Mouse (Mus musculus) embryonic fibroblast, embryonic 13.5 days (primary cell): ENCODE data around the gene Idua. TPM values are rescaled to one million over a fixed set of nuclear protein-coding genes. Genes with fewer than 3 reads are reported as not detected.
A peak's percentile ranks its signal among the peaks of the same experiment; 100 is the strongest.

Experiments used
- H3K27ac ChIP-seq: 2 replicates; pipeline ENCODE4 v1.5.1; 2012; ENCODE audit warnings: low read length, control low read depth, inconsistent platforms; ENCODE audit not compliant: insufficient read depth
- H3K4me1 ChIP-seq: 2 replicates; pipeline ENCODE4 v1.6.1; 2011; ENCODE audit warnings: low read length; ENCODE audit not compliant: control insufficient read depth, insufficient read depth
- H3K4me3 ChIP-seq: 2 replicates; pipeline ENCODE4 v1.5.1; 2011; ENCODE audit warnings: mild to moderate bottlenecking, control low read depth, low read length; ENCODE audit not compliant: insufficient read depth
- CTCF ChIP-seq: IDR thresholded peaks from 2 replicates; pipeline ENCODE4 v1.5.1; 2011; ENCODE audit warnings: mild to moderate bottlenecking, control low read depth, low read length, moderate library complexity, borderline replicate concordance; ENCODE audit not compliant: insufficient read depth
- POLR2A ChIP-seq: IDR thresholded peaks from 2 replicates; pipeline ENCODE4 v1.6.1; 2011; ENCODE audit warnings: low read depth, mild to moderate bottlenecking, control low read depth, low read length, moderate library complexity
- polyA plus RNA-seq: library from polyadenylated mRNA; stranded (reverse); fragments of >200 nt; gene quantifications from 2 replicates; pipeline ENCODE4 v1.2.4, GENCODE M21; 2011; ENCODE audit warnings: low read depth; ENCODE audit not compliant: missing spikeins, insufficient read length

Idua gene
- polyA plus RNA-seq, 1 experiment, result 17.9 TPM

- TF ChIP-seq POLR2A (no peak), CTCF (no peak)
- Histone ChIP-seq H3K4me1 (no peaks in the 10 kb centered on the region), H3K4me3 (no peak overlapping the region), H3K27ac (no peak overlapping the region)
Measured at GRCm38 (mm10) chr5:108645651-108646342, 14.3 kb upstream of the Idua start.

GRCm38 (mm10) chr5:108646343-108646660, 13.8 kb upstream of the Idua start:
- no peak overlapping the region for H3K4me3 ChIP-seq
- no peaks in the 10 kb centered on the region for H3K4me1 ChIP-seq
- no peak overlapping the region for H3K27ac ChIP-seq
- TF ChIP-seq CTCF (no peak), POLR2A (no peak)

- Histone ChIP-seq H3K4me3 (no peak overlapping the region), H3K4me1 (no peaks in the 10 kb centered on the region), H3K27ac (no peak overlapping the region)
- TF ChIP-seq POLR2A (no peak), CTCF (no peak)
Measured at GRCm38 (mm10) chr5:108647311-108647710, 12.8 kb upstream of the Idua start.

GRCm38 (mm10) chr5:108647820-108648465, 12.2 kb upstream of the Idua start:
- Histone ChIP-seq H3K4me3 (no peak overlapping the region), H3K4me1 (no peaks in the 10 kb centered on the region), H3K27ac (no peak overlapping the region)
- TF ChIP-seq CTCF (no peak), POLR2A (no peak)

GRCm38 (mm10) chr5:108648937-108649576, 11.1 kb upstream of the Idua start:
- H3K4me3 ChIP-seq, result no peak overlapping the region
- TF ChIP-seq CTCF (no peak), POLR2A (no peak)
- no peak overlapping the region for H3K27ac ChIP-seq
- no peaks in the 10 kb centered on the region for H3K4me1 ChIP-seq

- TF ChIP-seq CTCF (no peak), POLR2A (no peak)
- Histone ChIP-seq H3K27ac (no peak overlapping the region), H3K4me1 (no peaks in the 10 kb centered on the region), H3K4me3 (no peak overlapping the region)
Measured at GRCm38 (mm10) chr5:108650341-108650740, 9.8 kb upstream of the Idua start.

- TF ChIP-seq CTCF, result no peak
- TF ChIP-seq POLR2A, result no peak
- Histone ChIP-seq H3K27ac (no peak overlapping the region), H3K4me1 (no peaks in the 10 kb centered on the region), H3K4me3 (no peak overlapping the region)
Measured at GRCm38 (mm10) chr5:108651136-108651720, 8.9 kb upstream of the Idua start.

GRCm38 (mm10) chr5:108651823-108652222, 8.3 kb upstream of the Idua start:
- Histone ChIP-seq H3K4me1 (no peaks in the 10 kb centered on the region), H3K27ac (no peak overlapping the region), H3K4me3 (no peak overlapping the region)
- no peak for TF ChIP-seq POLR2A
- TF ChIP-seq CTCF, result peak; percentile 14; the same call in 1 of the 2 replicates

- TF ChIP-seq CTCF, result no peak
- TF ChIP-seq POLR2A, result no peak
Measured at GRCm38 (mm10) chr5:108653341-108653740, 6.8 kb upstream of the Idua start.

More at GRCm38 (mm10) chr5:108653341-108653740, 6.8 kb upstream of the Idua start:
- Histone ChIP-seq H3K4me3 (no peak overlapping the region), H3K4me1 (no peaks in the 10 kb centered on the region), H3K27ac (no peak overlapping the region)
